Mouse (Mus musculus) lung, embryonic 16.5 days (tissue): ENCODE measurements around the gene Tgfbr3. TPM values are rescaled to one million over a fixed set of nuclear protein-coding genes. Genes with fewer than 3 reads are reported as not detected.
A peak's percentile ranks its signal among the peaks of the same experiment; 100 is the strongest.

ENCODE experiments used
- ATAC-seq: fragments of 200-750 bp; cut with Nextera tagmentation; 2 replicates; pipeline ENCODE4 v1.8.0; 2017; ENCODE audit warnings: low read depth, mild to moderate bottlenecking, moderate library complexity
- H3K27ac ChIP-seq: fragments of 300-500 bp; sonication (generic); 2 replicates; pipeline ENCODE4 v1.5.1; 2014; ENCODE audit warnings: mild to moderate bottlenecking, control low read depth, low read length
- H3K27me3 ChIP-seq: fragments of 300-500 bp; sonication (generic); 2 replicates; pipeline ENCODE4 v1.6.1; 2014; ENCODE audit warnings: low read depth, low read length, mixed read lengths; ENCODE audit not compliant: control insufficient read depth, insufficient read depth
- H3K36me3 ChIP-seq: fragments of 300-500 bp; sonication (generic); 2 replicates; pipeline ENCODE4 v1.6.1; 2014; ENCODE audit warnings: low read length; ENCODE audit not compliant: control insufficient read depth, insufficient read depth
- H3K4me1 ChIP-seq: fragments of 300-500 bp; sonication (generic); replicated peaks from 2 replicates; pipeline ENCODE4 v1.6.1; 2014; ENCODE audit warnings: low read length, mixed read lengths; ENCODE audit not compliant: control insufficient read depth, insufficient read depth
- H3K4me2 ChIP-seq: fragments of 300-500 bp; sonication (generic); 2 replicates; pipeline ENCODE4 v1.6.1; 2014; ENCODE audit warnings: low read depth, low read length, control low read depth
- H3K4me3 ChIP-seq: fragments of 300-500 bp; sonication (generic); 2 replicates; pipeline ENCODE4 v1.5.1; 2014; ENCODE audit warnings: mild to moderate bottlenecking, low read length, control low read depth
- H3K9ac ChIP-seq: fragments of 300-500 bp; sonication (generic); 2 replicates; pipeline ENCODE4 v1.6.1; 2014; ENCODE audit warnings: low read length, control low read depth
- H3K9me3 ChIP-seq: fragments of 300-500 bp; sonication (generic); 2 replicates; pipeline ENCODE4 v1.6.1; 2016; ENCODE audit warnings: low read length; ENCODE audit not compliant: control insufficient read depth
- WGBS: fragments of 180-500 bp; shearing (Covaris S2); extraction: QIAGEN DNeasy Blood & Tissue Kit; methylation state at CpG from one replicate; pipeline ENCODE4 v1.1.7; 2014; 5-methylcytosine and 5-hydroxymethylcytosine counted together
- polyA plus RNA-seq: library from polyadenylated mRNA; unstranded; fragments of >200 nt; fragmentation: Nextera tagmentation; extraction: Ambion mirVana; gene quantifications from 2 replicates; pipeline ENCODE4 v1.2.1, GENCODE M21; 2015

Gene Tgfbr3
- polyA plus RNA-seq, 1 experiment from 2014 or later, result 29.1 TPM

- no peak overlapping the region for H3K4me3 ChIP-seq
- 57% methylated on average over 5 of the region's 5 CpGs for WGBS
- peak overlapping the region; percentile 37; the same call in 1 of the 2 replicates for H3K27ac ChIP-seq
- ATAC-seq, result peak; percentile 58
- H3K9ac ChIP-seq, result no peak overlapping the region
- peaks cover 26% of the 10 kb centered on the region for H3K4me1 ChIP-seq
- no peaks in the 10 kb centered on the region; the same call in 1 of the 2 replicates for H3K36me3 ChIP-seq
- no peak overlapping the region for H3K4me2 ChIP-seq
- H3K27me3 ChIP-seq, result no peaks in the 10 kb centered on the region
- H3K9me3 ChIP-seq, result no peaks in the 10 kb centered on the region
Observed at GRCm38 (mm10) chr5:107179194-107179593, 110.2 kb downstream of the Tgfbr3 start.

- Histone ChIP-seq H3K36me3 (no peaks in the 10 kb centered on the region; the same call in 1 of the 2 replicates), H3K27ac (peak overlapping the region; percentile 69), H3K27me3 (no peaks in the 10 kb centered on the region), H3K4me3 (no peak overlapping the region), H3K9ac (no peak overlapping the region), H3K9me3 (no peaks in the 10 kb centered on the region), H3K4me1 (peaks cover 18% of the 10 kb centered on the region), H3K4me2 (no peak overlapping the region)
- 48% methylated on average over 6 of the region's 6 CpGs for WGBS
- ATAC-seq, result no peak
Observed at GRCm38 (mm10) chr5:107177791-107178190, 111.6 kb downstream of the Tgfbr3 start.

GRCm38 (mm10) chr5:107177248-107177647 is 112.2 kb downstream of the Tgfbr3 start:
- Histone ChIP-seq H3K27me3 (no peaks in the 10 kb centered on the region), H3K36me3 (no peaks in the 10 kb centered on the region; the same call in 1 of the 2 replicates), H3K4me3 (no peak overlapping the region), H3K4me1 (peaks cover 18% of the 10 kb centered on the region), H3K9me3 (no peaks in the 10 kb centered on the region), H3K27ac (peak overlapping the region; percentile 69), H3K9ac (no peak overlapping the region), H3K4me2 (no peak overlapping the region)
- ATAC-seq, result peak; percentile 44
- 48% methylated on average over 2 of the region's 2 CpGs for WGBS

GRCm38 (mm10) chr5:107176796-107177195 is 112.6 kb downstream of the Tgfbr3 start:
- Histone ChIP-seq H3K4me3 (no peak overlapping the region), H3K27ac (no peak overlapping the region), H3K36me3 (no peaks in the 10 kb centered on the region; the same call in 1 of the 2 replicates), H3K9me3 (no peaks in the 10 kb centered on the region), H3K4me1 (peaks cover 18% of the 10 kb centered on the region), H3K9ac (no peak overlapping the region), H3K27me3 (no peaks in the 10 kb centered on the region), H3K4me2 (no peak overlapping the region)
- WGBS, result 37% methylated on average over 4 of the region's 4 CpGs
- peak; percentile 49 for ATAC-seq

- WGBS, result 84% methylated on average over 4 of the region's 4 CpGs
- no peak for ATAC-seq
- Histone ChIP-seq H3K27ac (no peak overlapping the region), H3K27me3 (no peaks in the 10 kb centered on the region), H3K9ac (no peak overlapping the region), H3K4me3 (no peak overlapping the region), H3K36me3 (no peaks in the 10 kb centered on the region; the same call in 1 of the 2 replicates), H3K4me1 (peaks cover 18% of the 10 kb centered on the region), H3K9me3 (no peaks in the 10 kb centered on the region), H3K4me2 (no peak overlapping the region)
Observed at GRCm38 (mm10) chr5:107176196-107176595, 113.2 kb downstream of the Tgfbr3 start.

GRCm38 (mm10) chr5:107174188-107174587 is 115.2 kb downstream of the Tgfbr3 start:
- Histone ChIP-seq H3K9ac (no peak overlapping the region), H3K4me3 (no peak overlapping the region), H3K36me3 (no peaks in the 10 kb centered on the region; the same call in 1 of the 2 replicates), H3K4me1 (peaks cover 15% of the 10 kb centered on the region), H3K4me2 (no peak overlapping the region), H3K27me3 (no peaks in the 10 kb centered on the region), H3K9me3 (no peaks in the 10 kb centered on the region), H3K27ac (no peak overlapping the region)
- ATAC-seq, result no peak

- H3K4me1 ChIP-seq, result peaks cover 14% of the 10 kb centered on the region
- H3K4me2 ChIP-seq, result no peak overlapping the region
- no peaks in the 10 kb centered on the region for H3K27me3 ChIP-seq
- H3K9ac ChIP-seq, result no peak overlapping the region
- no peak overlapping the region for H3K27ac ChIP-seq
- ATAC-seq, result no peak
- 78% methylated on average over 2 of the region's 2 CpGs for WGBS
- H3K36me3 ChIP-seq, result no peaks in the 10 kb centered on the region; the same call in 1 of the 2 replicates
- H3K4me3 ChIP-seq, result no peak overlapping the region
- H3K9me3 ChIP-seq, result no peaks in the 10 kb centered on the region
Observed at GRCm38 (mm10) chr5:107173483-107173882, 115.9 kb downstream of the Tgfbr3 start.

GRCm38 (mm10) chr5:107171861-107172260 is 117.6 kb downstream of the Tgfbr3 start:
- H3K27me3 ChIP-seq, result no peaks in the 10 kb centered on the region
- no peaks in the 10 kb centered on the region for H3K9me3 ChIP-seq
- 81% methylated on average over 7 of the region's 7 CpGs for WGBS
- H3K27ac ChIP-seq, result no peak overlapping the region
- H3K9ac ChIP-seq, result no peak overlapping the region
- no peak overlapping the region for H3K4me3 ChIP-seq
- no peak overlapping the region for H3K4me2 ChIP-seq
- H3K36me3 ChIP-seq, result no peaks in the 10 kb centered on the region; the same call in 1 of the 2 replicates
- peaks cover 20% of the 10 kb centered on the region for H3K4me1 ChIP-seq
- no peak for ATAC-seq

- no peaks in the 10 kb centered on the region for H3K36me3 ChIP-seq
- H3K4me1 ChIP-seq, result peaks cover 30% of the 10 kb centered on the region
- H3K27me3 ChIP-seq, result no peaks in the 10 kb centered on the region
- 71% methylated on average over 5 of the region's 5 CpGs for WGBS
- no peak overlapping the region for H3K27ac ChIP-seq
- no peak overlapping the region for H3K9ac ChIP-seq
- no peak for ATAC-seq
- H3K9me3 ChIP-seq, result no peaks in the 10 kb centered on the region
- H3K4me3 ChIP-seq, result no peak overlapping the region
- H3K4me2 ChIP-seq, result no peak overlapping the region
Observed at GRCm38 (mm10) chr5:107169796-107170195, 119.6 kb downstream of the Tgfbr3 start.

GRCm38 (mm10) chr5:107167872-107168300 is 121.5 kb downstream of the Tgfbr3 start:
- Histone ChIP-seq H3K9me3 (no peaks in the 10 kb centered on the region), H3K36me3 (no peaks in the 10 kb centered on the region), H3K27ac (peak overlapping the region; percentile 86), H3K9ac (peak overlapping the region; percentile 29), H3K4me3 (peak overlapping the region; percentile 21), H3K4me2 (peak overlapping the region; percentile 46), H3K27me3 (no peaks in the 10 kb centered on the region), H3K4me1 (peaks cover 27% of the 10 kb centered on the region)
- ATAC-seq, result peak; percentile 89
- WGBS, result 13% methylated on average over 8 of the region's 8 CpGs
